Mouse (Mus musculus) heart, embryonic 14.5 days (tissue): ENCODE data around the gene Dhrs7b. TPM values are rescaled to one million over a fixed set of nuclear protein-coding genes. Genes with fewer than 3 reads are reported as not detected.

Experiments
- polyA plus RNA-seq: library from polyadenylated mRNA; unstranded; fragments of >200 nt; fragmentation: Nextera tagmentation; extraction: Ambion mirVana; gene quantifications from 2 replicates; pipeline ENCODE4 v1.2.1, GENCODE M21; 2014

Gene Dhrs7b
- polyA plus RNA-seq, 1 experiment from 2014 or later, result 30.2 TPM

Other genes with a start within 250 kb of the Dhrs7b start
- 32.5 and 34.0 TPM in 2 replicates for gene Llgl1, start 130.9 kb upstream of the Dhrs7b start, polyA plus RNA-seq
- gene Flii, start 103.4 kb upstream of the Dhrs7b start, polyA plus RNA-seq, result 74.7 and 80.1 TPM in 2 replicates
- gene Mief2, start 102.2 kb upstream of the Dhrs7b start, polyA plus RNA-seq, result 17.0 and 19.0 TPM in 2 replicates
- gene Top3a, start 53.3 kb upstream of the Dhrs7b start, polyA plus RNA-seq, result 8.3 and 8.5 TPM in 2 replicates
- gene Smcr8, start 53.1 kb upstream of the Dhrs7b start, polyA plus RNA-seq, result 4.6 and 4.9 TPM in 2 replicates
- gene Shmt1, start 18.9 kb upstream of the Dhrs7b start, polyA plus RNA-seq, result 29.6 and 40.4 TPM in 2 replicates
- 63.3 and 67.3 TPM in 2 replicates for gene Tmem11, start 48.6 kb downstream of the Dhrs7b start, polyA plus RNA-seq
- gene Natd1, start 84.1 kb downstream of the Dhrs7b start, polyA plus RNA-seq, result 20.4 and 21.1 TPM in 2 replicates
- 59.2 and 62.6 TPM in 2 replicates for gene Map2k3, start 101.4 kb downstream of the Dhrs7b start, polyA plus RNA-seq
- gene Kcnj12, start 191.9 kb downstream of the Dhrs7b start, polyA plus RNA-seq, result 5.4 and 5.8 TPM in 2 replicates